Comparison of ENCODE assay signal across 8 mouse cellular contexts in the genomic region with DNA sequence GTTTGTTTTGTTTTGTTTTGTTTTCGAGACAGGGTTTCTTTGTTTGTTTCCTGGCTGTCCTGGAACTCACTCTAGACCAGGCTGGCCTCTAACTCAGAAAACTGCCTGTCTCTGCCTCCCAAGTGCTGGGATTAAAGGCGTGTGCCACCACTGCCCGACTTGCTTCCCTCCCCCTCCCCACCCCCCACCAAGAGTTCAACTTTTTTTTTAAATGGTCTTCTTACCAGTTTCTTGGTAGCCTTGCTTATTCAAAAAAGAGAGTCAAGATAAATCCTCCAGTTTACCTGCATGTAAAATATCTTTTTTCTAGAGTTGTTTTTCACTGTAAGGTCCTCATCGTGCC. TPM values are rescaled to one million over a fixed set of nuclear protein-coding genes. Genes with fewer than 3 reads are reported as not detected.
DNase-seq lines count a peak whose midpoint lies in the region; ATAC-seq and TF ChIP-seq lines count a peak whose summit lies in the region.

No protein-coding gene starts in this region.

- H3K4me2 ChIP-seq in heart, postnatal 0 days (ENCODE audit: low read depth, low read length) = peak overlapping the region; percentile 96
- peak overlapping the region; percentile 92 for H3K4me2 ChIP-seq in hindbrain, embryonic 12.5 days (replicated peaks)
- H3K4me2 ChIP-seq in midbrain, embryonic 12.5 days (replicated peaks) = peak overlapping the region; percentile 90

- no peak for TF ChIP-seq EP300 in heart, postnatal 0 days (IDR thresholded peaks at IDR 0.05; ENCODE audit: low read depth)

- no peak for DNase-seq in heart, postnatal 0 days (ENCODE audit: low spot score)
- no peak for DNase-seq in heart, adult 8-10 months (ENCODE audit: low spot score)
- no peak for DNase-seq in Patski (ENCODE audit: low read depth, low spot score)
- no peak for DNase-seq in cerebellum, adult 11 months
- no peak for DNase-seq in adrenal gland, postnatal 14 days
- no peak for DNase-seq in adrenal gland, postnatal 10 days

- POLR2A ChIA-PET in Patski (lab: Charles Lee) = no interaction called here

- H3K9ac ChIP-seq in heart, postnatal 0 days (replicated peaks; ENCODE audit: low read depth, low read length) = peak overlapping the region; percentile 75; the same call in 1 of the 2 replicates
- no peak overlapping the region for H3K9ac ChIP-seq in hindbrain, embryonic 12.5 days
- H3K9ac ChIP-seq in midbrain, embryonic 12.5 days (replicated peaks) = 0 out of 2 replicates have a peak overlapping the region, but pooled peaks have one; percentile 40

- in situ Hi-C loops in Patski (cut with MboI; ENCODE audit: low pct_unique_long_range_greater_than_20kb) = no loop called here

- no peak overlapping the region for H3K27ac ChIP-seq in heart, postnatal 0 days (ENCODE audit: low read depth)
- H3K27ac ChIP-seq in hindbrain, embryonic 12.5 days = no peak overlapping the region
- H3K27ac ChIP-seq in midbrain, embryonic 12.5 days (replicated peaks) = no peak overlapping the region; the same call in 1 of the 2 replicates

- 9% methylated on average over 4 of the region's 4 CpGs for WGBS in heart, postnatal 0 days
- WGBS in hindbrain, embryonic 12.5 days = 18% methylated on average over 4 of the region's 4 CpGs
- WGBS in midbrain, embryonic 12.5 days = 16% methylated on average over 4 of the region's 4 CpGs

- H3K9me3 ChIP-seq in heart, postnatal 0 days (replicated peaks; ENCODE audit: control insufficient read depth, low read length) = peaks cover 6% of the 10 kb centered on the region; the same call in 1 of the 2 replicates
- peaks cover 8% of the 10 kb centered on the region; the same call in 1 of the 2 replicates for H3K9me3 ChIP-seq in hindbrain, embryonic 12.5 days (replicated peaks)
- 0 out of 2 replicates have a peak, but pooled peaks cover 8% of the 10 kb centered on the region for H3K9me3 ChIP-seq in midbrain, embryonic 12.5 days

- CTCF ChIA-PET in Patski (lab: Charles Lee) = no interaction called here

- peak overlapping the region; percentile 74 for H3K4me3 ChIP-seq in heart, postnatal 0 days (ENCODE audit: low read depth, low read length)
- peak overlapping the region; percentile 81 for H3K4me3 ChIP-seq in hindbrain, embryonic 12.5 days
- peak overlapping the region; percentile 92 for H3K4me3 ChIP-seq in midbrain, embryonic 12.5 days

- H3K27me3 ChIP-seq in heart, postnatal 0 days (ENCODE audit: control insufficient read depth, insufficient read depth, low read length) = no peaks in the 10 kb centered on the region
- H3K27me3 ChIP-seq in Patski = peaks cover 10% of the 10 kb centered on the region
- H3K27me3 ChIP-seq in hindbrain, embryonic 12.5 days = no peaks in the 10 kb centered on the region
- H3K27me3 ChIP-seq in midbrain, embryonic 12.5 days = no peaks in the 10 kb centered on the region; the same call in 1 of the 2 replicates

- H3K4me1 ChIP-seq in heart, postnatal 0 days (ENCODE audit: control insufficient read depth, insufficient read depth) = peaks cover 12% of the 10 kb centered on the region; the same call in 1 of the 2 replicates
- H3K4me1 ChIP-seq in hindbrain, embryonic 12.5 days = peaks cover 11% of the 10 kb centered on the region
- peaks cover 10% of the 10 kb centered on the region for H3K4me1 ChIP-seq in midbrain, embryonic 12.5 days

- H3K36me3 ChIP-seq in heart, postnatal 0 days (replicated peaks; ENCODE audit: control insufficient read depth, insufficient read depth, low read length) = peaks cover 35% of the 10 kb centered on the region
- peaks cover 33% of the 10 kb centered on the region for H3K36me3 ChIP-seq in hindbrain, embryonic 12.5 days
- peaks cover 36% of the 10 kb centered on the region for H3K36me3 ChIP-seq in midbrain, embryonic 12.5 days

- ATAC-seq in heart, postnatal 0 days (ENCODE audit: insufficient read depth, low read depth) = peak; percentile 41; the same call in 1 of the 2 replicates
- peak; percentile 19 for ATAC-seq in Patski
- ATAC-seq in hindbrain, embryonic 12.5 days (ENCODE audit: low FRiP score) = peak; percentile 76
- peak; percentile 84 for ATAC-seq in midbrain, embryonic 12.5 days (ENCODE audit: low FRiP score, low read depth)

- TF ChIP-seq CTCF in heart, postnatal 0 days (IDR thresholded peaks at IDR 0.05; ENCODE audit: low read depth) = no peak
- TF ChIP-seq CTCF in Patski (IDR thresholded peaks at IDR 0.05) = no peak

RNA-seq across cellular contexts. Expression of a gene that starts 0.3 kb away (rescaled TPM):
- 32.9 and 41.9 TPM in 2 replicates for total RNA-seq in heart, postnatal 0 days (2014; rRNA removed; ENCODE audit: low replicate concordance)
- polyA plus RNA-seq in heart, postnatal 0 days (2015; fragmentation: Nextera tagmentation; extraction: Ambion mirVana) = 48.4 and 51.5 TPM in 2 replicates
- total RNA-seq in heart, adult 8-10 months (2022) = 10 to 100 TPM; 20.5 to 23.3 (median 21.1) TPM
- polyA plus RNA-seq in Patski (2021) = 39.8 TPM
- polyA plus RNA-seq in hindbrain, embryonic 12.5 days (2016; fragmentation: Nextera tagmentation; extraction: Ambion mirVana) = 123 and 128 TPM in 2 replicates
- polyA plus RNA-seq in midbrain, embryonic 12.5 days (2016; fragmentation: Nextera tagmentation; extraction: Ambion mirVana) = 128 and 147 TPM in 2 replicates
- total RNA-seq in adrenal gland, postnatal 14 days (2021) = 46.3 and 53.7 TPM in 2 replicates
- 10 to 100 TPM; 51.1 to 51.8 TPM for total RNA-seq in adrenal gland, postnatal 10 days (2021)

RNA-seq across cellular contexts. Expression of a gene that starts 34.6 kb away (rescaled TPM):
- total RNA-seq in heart, postnatal 0 days (2014; rRNA removed; ENCODE audit: low replicate concordance) = 3.6 and 6.3 TPM in 2 replicates
- polyA plus RNA-seq in heart, postnatal 0 days (2015; fragmentation: Nextera tagmentation; extraction: Ambion mirVana) = 1.6 and 1.9 TPM in 2 replicates
- total RNA-seq in heart, adult 8-10 months (2022) = 1 to 10 TPM; 1.8 to 3.1 (median 2.4) TPM
- 8.8 TPM for polyA plus RNA-seq in Patski (2021)
- 18.4 and 19.6 TPM in 2 replicates for polyA plus RNA-seq in hindbrain, embryonic 12.5 days (2016; fragmentation: Nextera tagmentation; extraction: Ambion mirVana)
- 18.7 and 20.6 TPM in 2 replicates for polyA plus RNA-seq in midbrain, embryonic 12.5 days (2016; fragmentation: Nextera tagmentation; extraction: Ambion mirVana)
- total RNA-seq in adrenal gland, postnatal 14 days (2021) = 12.2 and 12.7 TPM in 2 replicates
- 10 to 100 TPM in 1 of 2 experiments, 1 to 10 TPM in 1; 7.5 to 10.2 TPM for total RNA-seq in adrenal gland, postnatal 10 days (2021)

Comparison
In these comparisons a context has a peak if more than half of its experiments do, and no peak if none do; other contexts are left out.
1. ATAC-seq: peak in every context shown above with its lines; median percentile 84 in midbrain, embryonic 12.5 days; 76 in hindbrain, embryonic 12.5 days; 41 in heart, postnatal 0 days; 19 in Patski.